Mouse (Mus musculus) kidney, embryonic 14.5 days (tissue): Measurements from ENCODE around the gene Pja2. TPM values are rescaled to one million over a fixed set of nuclear protein-coding genes. Genes with fewer than 3 reads are reported as not detected.

Experiments used
- microRNA-seq: library from miRNA; unstranded; fragments of <30 nt; microRNA quantifications from one replicate; pipeline ENCODE4, GENCODE M21; 2016
- polyA plus RNA-seq: library from polyadenylated mRNA; unstranded; fragments of >200 nt; fragmentation: Nextera tagmentation; extraction: Ambion mirVana; gene quantifications from 2 replicates; pipeline ENCODE4 v1.2.1, GENCODE M21; 2014

Gene Pja2
- polyA plus RNA-seq, 1 experiment from 2014 or later = 64.7 TPM

Small RNAs within 50 kb of the gene (microRNA-seq; reads per million reads assigned to microRNA genes)
- not detected for gene Gm24194
